Mouse (Mus musculus) heart, adult 11 months (tissue): ENCODE data around the gene Gli2.

Experiments used
- DNase-seq: peaks from one replicate; pipeline ENCODE4 v3.0.0; 2022

Gene Gli2

DNA sequence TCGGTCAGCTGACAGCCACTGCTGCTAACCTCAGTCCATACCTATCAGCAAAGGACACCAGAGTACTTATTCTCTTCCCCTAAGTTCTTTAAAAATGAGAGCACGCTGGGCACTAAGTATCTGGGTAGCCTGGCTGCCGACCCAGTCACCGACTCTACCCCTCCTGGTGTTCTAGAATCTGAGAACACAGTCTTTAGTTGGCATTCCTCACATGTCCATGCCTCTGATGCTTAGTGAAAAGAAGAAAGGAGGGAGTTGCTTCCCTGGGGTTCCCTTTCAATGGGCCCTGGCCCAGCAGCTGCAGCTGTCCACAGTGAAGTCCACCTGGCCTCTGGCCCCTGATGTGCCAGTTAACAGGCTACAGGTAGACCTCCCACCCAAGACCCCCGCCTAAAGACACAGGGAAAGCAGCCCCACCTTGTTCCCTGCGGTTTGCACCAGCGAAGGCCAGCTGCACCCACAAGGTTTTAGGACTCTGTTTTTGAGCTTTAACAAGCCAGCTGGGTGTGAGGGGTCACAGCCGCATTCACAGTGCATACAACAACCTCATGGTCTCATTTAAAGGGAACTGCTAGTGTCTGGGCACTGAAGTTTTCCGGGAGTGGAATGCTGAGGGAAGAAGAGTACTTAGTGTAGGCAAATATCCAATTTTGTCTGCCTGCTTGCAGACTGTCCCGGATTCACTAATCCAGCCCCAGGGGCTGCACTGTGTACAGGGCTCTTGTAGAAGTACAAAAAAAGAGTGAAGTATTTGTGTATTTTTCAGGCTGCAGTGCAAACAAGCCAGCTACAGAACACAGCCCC lies 3.4 kb downstream of the Gli2 start:
- DNase-seq, result peak; percentile 91

DNA sequence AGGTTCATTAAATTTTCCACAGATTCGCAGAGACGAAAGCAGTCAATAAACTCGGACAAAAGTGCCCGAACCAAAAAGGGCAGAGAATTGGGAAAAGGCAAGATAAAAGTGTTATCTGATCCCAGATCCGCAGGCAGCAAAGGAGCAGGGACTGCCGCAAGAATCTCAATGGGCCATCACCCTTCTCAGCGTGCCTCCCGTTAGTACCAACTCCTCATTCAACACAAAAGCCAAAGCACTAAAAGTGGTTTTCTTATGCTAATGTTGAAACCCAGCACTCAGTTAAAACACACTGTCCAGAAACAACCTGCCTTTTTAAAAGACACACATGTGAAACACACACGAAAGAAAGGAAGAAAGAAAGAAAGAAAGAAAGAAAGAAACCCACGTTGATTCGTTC lies 4.4 kb downstream of the Gli2 start:
- no peak for DNase-seq

DNA sequence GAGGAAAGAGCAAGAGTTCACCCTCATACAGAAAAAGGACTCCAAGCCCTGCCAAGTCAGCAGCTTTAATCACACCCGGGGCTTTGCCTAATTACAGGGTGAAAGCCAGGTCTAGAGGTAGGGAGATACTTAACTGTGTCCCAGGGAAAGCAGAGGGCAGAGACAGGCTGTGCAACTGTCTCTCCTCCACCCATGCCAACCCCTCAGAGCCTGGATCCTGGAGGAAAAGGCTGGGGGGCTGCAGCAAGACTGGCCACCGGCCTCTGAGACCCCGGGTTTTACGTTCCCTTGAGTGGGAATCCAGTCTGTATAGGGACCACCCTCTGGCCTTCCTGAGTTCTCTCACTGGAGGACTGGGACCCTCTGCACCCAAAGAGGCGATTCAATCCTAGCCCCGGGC lies 4.9 kb downstream of the Gli2 start:
- no peak for DNase-seq

DNA sequence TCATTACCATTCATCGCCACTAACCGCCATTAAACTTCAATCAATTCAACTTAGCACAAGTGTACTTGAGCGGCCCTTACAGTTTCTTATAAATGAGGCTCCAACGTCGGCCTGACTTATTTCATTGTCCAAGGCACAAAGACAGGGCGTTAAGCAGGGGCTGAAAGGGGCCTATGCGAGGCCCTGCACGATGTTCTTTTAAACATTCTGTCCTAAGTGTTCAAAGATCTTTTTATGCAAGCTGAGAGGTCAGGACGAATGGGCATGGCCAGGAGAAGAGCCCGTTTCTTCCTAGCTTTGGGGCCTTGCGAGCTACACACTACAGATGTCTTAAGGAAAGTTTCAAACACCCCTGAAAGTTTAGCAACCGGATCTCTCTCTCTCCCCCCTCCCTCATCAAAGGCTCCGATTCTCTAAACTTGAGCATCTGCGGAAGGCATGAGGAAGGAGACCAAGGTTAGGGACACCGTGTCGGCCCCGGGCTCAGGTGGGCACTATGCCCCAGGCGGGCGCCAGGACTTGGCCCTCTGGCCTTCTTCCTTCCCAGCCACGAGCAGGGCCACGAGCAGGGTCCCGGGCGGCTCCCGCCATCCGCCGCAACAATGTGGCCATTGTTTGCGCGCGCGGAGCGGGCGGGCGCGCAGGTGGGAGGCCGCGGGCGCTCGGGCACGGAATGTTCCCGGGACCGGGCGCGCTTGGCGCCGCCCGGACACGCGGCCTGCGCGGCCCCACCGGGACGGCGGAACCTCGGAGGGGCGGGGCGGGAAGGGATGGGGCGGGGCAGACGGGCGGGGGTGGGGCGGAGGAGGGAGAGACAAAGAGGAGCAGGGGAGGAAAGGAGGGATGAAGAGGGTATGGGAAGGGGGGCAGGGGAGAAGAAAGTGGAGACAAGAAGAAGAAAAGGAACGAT lies 5.7 kb downstream of the Gli2 start:
- DNase-seq, result peak; percentile 95

DNA sequence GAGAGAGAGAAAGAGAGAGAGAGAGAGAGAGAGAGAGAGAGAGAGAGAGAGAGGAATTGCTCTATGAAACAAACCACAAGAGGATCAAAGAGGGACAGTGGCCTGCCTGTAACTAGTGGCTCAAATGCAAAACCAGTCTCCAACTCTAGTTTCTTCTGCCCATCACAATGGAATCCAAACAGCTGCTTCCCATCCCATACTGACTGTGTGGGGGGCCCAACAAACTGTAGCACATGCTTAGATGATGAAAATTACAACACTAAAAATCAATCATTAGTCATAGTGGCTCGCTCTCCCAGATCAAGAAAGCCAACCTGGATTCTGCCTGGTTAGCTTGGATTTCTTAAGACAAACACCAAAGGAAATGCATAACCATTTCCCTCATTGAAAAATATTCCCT lies 15.0 kb downstream of the Gli2 start:
- DNase-seq, result no peak

DNA sequence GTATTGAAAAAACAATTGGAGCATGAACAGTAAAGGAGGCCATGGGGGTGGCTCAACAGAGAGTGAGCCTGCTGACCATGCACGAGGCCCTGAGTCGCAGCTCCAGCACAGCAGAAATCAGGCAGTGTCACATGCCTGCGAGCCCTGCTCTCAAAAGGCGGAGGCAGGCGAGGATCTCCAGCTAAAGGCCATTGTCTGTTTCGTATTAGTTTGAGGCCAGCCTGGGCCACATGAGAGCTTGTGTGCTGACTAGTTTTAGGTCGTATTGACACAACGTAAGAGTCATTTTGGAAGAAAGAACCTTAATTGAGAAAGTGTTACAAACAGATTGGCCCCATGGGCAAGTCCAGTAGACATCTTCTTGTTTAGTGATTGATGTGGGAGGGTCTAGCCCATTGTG lies 17.5 kb downstream of the Gli2 start:
- no peak for DNase-seq

DNA sequence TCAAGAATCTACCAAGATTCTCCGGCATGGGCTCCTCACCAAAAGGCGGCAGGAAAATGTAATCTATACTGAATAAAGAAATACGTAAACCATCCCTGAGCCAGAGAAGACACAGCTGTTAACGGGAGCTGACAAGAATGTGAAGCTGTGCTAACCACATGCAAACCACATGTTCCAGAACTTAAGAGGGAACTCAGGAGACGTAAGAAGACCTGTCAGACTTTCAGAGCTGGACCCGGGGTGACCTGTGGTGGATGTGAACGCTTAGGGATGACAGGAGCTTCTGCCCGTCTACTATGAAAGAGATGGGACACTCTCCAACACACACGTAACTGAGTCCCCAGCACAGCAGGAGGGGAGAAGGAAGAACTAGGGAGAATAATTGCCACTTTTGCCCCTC lies 18.1 kb downstream of the Gli2 start:
- no peak for DNase-seq

DNA sequence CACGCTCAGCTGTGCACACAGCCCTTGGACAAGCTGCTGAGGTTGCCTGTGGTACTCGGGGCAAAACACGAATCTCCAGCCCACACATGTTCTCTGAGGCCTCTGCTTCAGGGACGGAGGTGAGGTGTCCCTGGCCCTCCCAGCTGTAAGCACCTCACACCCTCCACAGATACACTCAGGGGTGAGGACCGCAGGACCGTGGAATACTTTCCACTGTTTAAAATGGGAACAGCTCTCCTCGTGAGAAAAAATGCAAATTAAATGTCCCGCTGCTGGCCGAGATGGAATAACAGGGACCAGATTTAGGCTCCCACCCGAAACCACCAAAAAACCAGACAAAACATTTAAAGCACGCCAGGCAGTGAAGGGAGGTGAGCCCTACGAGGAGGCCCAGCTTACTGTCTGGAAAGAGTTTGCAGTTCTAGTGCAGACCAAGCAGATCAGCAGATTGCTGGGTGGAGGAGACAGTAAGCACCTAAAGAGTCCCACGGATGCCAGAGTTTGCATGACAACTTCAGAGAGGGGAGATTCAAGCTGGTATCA lies 19.2 kb downstream of the Gli2 start:
- DNase-seq, result no peak

DNA sequence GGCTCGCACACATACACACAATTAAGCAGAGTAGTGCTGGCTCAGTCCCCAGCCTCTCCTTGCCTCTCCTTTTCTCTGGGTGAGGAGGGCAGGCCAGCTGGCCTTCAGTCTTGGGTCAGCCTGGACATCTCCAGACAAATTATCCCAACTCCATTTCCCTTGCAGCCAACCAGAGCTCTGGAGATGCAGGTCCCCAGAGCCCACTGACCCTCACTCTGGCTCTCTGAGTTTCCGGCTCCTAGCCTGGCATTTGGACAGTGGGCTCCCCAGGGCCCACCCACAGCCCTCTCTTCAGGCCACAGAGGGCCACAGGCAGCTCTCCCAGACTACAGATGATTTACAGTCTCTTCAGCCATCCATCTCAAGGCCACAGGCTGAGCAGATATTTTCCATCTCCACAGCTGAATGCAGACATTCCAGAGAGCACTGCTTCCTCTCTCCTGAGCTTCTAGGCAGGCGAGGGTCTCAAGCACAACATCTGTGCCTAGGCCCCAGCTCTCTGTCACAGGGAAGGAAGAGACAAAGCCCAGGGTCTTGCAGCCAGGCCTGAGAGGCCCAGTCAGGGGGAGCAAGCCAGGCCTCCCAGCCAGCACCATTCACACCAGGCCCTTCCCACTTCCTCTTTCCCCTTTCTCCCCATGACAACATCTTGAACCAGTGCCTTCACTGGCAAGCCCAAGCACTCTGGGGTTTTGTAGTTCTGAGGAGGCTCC lies 19.8 kb downstream of the Gli2 start:
- DNase-seq, result peak; percentile 99

DNA sequence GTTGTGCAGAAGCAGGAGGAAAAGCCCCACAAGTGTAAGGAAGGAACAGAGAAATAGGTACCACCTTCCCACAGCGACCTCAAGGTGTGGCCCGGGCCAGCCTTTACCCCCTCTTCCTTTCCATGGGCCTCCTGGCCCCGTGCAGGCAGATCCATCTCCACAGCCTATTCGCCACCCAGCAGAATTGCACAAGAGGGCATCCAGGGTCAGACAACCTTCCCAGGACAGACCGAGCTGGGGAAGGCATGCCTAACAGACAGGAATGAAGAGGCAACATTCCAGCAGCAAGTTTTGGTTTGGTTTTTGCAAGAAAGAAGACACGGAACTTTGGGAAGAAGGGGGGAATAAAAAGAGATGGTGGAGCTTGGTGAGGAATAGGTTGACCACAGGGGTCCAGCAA lies 22.2 kb downstream of the Gli2 start:
- DNase-seq, result peak; percentile 96

DNA sequence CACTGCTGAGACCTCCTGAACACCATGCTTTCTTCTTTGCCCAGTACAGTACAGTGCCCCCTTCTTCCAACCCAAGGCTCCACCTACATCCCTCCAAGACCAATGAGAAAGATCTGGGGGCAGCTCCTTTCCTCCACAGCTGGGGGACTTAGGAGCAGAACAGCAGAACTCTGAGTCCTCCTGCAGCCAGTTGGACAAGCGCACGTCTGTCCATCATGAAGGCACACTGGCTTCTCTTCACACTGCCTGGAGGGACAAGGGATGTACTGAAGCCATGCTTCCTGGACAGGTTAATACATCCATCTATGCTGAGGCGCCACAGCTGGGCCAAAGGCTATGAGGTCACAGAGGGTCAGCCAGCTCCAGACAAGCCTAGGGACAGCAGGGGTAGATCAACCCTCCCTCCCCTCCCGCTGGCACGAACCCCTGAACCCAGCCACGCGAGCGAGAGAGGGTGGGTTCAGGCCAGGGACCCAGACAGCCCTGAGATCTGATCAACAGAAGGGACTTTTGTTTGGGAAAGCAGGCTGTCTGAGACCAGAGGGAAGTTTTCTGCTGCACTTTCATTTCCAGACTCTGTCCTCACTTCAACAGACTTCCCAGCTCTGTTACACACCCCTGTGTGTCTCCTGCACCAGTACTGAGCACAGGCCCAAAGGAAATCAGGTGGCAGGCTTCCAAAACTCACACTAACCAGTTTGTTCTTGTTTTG lies 27.6 kb downstream of the Gli2 start:
- DNase-seq, result peak; percentile 99

DNA sequence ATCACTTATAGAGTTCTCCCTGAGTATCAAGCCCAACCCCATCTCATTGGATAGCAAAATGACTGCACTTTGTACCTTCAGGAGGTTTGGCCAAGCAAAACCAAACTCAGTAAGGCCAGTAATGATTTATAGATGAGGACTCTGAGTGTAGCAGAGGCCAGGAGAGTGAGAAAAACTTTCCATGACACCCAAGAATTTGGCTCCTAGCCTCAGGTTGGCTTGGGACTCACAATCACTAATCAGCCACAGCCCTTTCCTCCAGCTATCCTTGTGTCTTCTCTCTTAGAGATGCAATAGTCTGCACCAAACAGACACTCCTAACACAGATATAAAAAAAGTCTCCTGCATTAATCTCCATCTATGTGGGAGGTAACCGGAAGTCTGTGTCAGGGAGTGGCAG lies 31.1 kb downstream of the Gli2 start:
- DNase-seq, result peak; percentile 93

DNA sequence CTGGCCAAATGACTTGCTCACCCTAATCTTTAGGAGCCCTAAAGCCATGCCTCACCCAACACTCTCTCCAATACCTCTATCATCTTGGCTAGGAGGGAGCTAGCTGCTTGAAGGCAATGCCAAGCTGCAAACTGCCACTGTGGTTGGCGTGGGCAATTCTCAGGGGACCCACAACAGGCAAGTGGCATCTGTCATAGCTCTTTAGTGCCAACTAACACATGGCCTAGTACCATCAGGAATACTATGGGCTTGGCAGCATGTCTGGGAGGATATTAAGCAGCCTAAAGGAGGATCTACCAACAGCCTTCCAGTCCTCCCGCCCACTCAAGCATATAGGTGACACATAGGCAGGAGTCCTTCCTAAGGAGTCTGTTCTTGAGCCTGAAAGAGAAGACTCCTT lies 33.3 kb downstream of the Gli2 start:
- no peak for DNase-seq

DNA sequence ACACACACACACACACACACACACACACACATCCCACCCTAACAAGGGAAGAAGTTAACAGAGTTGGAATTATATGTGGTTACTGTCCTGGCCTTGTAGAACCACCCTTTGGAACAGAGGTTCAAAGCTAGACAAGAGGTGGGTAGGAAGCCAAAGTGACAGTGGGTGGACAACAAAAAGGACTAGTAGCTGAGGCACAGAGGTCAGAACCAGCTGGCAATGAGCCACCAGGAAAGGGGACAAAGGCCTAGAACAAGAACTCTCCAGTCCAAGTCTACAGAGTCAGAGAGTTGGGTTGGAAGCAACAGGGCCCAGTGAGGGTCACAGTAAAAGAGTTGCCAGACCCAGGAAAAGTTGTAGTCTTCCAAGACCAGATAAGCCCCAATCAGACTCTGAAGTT lies 34.4 kb downstream of the Gli2 start:
- no peak for DNase-seq

DNA sequence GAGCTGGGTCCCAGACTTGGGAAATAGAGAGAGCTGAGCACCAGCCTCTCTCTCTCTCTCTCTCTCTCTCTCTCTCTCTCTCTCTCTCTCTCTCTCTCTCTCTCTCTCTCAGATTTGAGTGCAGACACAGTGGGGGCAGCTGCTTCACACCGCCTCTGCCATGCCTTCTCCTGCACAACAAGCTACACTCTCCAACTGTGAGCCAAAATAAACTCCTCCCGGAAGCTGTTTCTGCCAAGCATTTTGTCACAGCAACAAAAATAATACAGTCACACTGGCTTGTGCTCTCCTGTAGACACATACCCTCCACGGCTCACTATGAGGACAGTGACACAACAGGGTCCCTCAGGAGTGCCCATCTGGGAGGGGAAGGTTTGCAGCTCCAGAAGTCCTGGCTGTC lies 36.6 kb downstream of the Gli2 start:
- DNase-seq, result peak; percentile 96

DNA sequence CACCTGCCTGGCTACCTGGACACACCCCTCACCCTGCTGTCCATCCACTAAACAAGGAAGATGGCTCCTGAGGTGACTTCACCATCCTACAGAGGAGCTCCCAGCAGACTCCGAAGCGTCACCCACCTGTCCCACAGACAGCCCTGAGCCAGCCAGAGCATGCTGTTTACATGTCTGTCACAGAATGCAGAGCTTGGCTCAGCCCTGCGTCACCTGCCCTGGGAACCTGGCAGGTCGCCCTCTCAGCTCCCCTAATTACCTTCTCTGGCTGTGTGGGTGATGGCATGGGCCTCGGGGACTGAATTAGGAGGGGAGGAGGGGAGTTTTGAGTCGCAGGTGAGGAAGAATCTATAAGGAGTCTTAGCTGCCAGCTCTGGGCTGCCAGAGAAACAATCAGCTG lies 38.3 kb downstream of the Gli2 start:
- no peak for DNase-seq

DNA sequence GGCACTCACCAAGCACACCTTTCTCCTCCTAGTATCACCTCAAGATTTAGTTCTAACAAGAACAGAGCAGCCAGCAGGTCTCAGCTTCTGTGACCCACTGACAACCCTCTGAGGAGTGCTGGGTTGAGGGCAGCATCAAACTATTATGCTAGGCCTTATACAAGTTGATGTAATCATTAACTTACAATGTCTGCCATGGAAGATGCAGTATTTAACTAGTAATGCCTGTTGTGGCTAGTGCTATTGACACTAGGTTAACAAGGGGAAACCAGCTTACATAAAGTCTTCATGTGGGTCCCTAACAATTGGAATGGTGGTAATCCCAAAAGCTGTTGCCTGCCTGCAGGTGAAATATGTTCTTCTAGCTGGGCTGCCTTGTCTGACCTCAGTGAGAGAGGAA lies 44.5 kb downstream of the Gli2 start:
- no peak for DNase-seq

DNA sequence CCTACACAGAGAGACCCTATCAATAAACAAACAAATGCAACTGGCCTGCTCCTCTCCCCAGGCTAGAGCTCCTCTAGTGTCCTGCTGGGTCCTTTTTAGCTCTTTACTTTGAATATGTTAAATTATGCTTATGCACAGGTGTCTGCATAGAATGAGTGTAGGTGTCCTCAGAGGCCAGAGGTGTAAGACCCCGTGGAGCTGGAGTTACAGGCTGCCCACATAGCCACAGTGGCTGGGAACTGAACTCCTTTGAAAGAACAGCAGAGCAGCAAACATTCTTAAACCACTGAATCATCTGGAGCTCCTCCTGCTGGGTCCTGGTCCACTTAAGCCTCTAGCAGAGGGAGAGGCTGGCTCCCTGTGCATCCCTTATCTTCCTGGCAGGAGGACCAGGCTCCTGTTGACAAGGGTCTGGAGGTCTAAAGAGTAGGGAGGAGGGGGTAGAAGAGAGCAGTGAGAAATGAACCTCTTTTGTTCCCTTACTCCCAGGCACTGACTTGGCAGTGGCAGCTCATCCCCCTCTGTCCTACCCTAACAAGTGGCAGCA lies 49.5 kb downstream of the Gli2 start:
- peak; percentile 87 for DNase-seq

DNA sequence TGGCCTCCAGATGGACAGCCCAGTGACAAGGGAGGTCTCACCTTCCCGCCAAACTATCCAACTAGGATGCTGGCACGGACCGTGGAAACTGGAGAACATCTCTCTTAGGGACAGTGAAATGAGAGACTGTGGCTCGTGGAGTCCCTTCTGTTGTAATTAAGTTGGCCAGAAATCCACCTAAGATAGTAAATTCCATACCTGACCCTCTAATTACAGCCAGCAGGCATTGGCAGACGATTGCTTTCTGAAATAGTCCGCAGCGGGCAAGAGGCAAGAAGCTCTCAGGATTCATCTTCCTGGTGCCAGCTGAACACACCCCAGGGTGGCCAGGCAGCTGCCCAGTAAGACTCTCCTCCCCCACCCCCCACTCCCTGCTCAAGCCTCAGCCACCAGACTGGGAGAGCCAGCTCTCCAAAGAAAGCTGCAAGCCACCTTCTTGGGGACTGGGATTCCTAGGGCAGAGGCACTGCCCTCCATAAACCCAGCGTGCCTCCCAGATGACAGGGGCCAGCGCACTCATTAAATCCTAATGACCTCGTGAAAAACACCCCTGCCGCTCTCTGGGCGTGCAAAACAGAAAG lies 51.9 kb downstream of the Gli2 start:
- no peak for DNase-seq

DNA sequence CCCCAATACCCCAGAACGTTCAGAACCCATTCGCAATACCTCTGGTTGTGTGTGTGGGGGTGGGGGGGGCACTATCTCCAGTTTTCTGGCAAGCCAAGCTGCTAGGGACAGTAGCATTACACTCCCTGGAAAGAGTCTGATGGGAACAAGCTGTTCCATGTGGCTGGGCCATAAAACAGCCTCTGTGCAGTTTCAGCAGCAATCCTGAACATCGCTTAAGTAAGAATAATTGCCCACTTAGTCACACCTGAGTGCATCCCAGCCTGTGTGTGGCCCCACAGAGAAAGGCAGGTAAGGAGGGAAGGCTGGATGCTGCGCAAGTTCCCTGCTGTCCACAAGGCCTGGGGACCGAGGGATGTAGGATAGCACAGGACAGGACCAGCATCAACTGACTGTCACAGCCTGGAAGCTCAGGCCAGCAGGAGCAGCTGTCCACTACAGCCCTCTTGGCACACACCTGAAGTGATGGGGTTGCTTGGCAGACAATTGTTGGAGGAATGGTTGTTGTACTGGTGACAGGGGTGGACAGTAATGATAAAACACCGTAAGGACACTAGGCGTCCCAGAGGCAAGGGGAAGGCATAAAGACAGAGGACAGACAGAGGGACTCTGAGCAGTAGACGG lies 58.8 kb downstream of the Gli2 start:
- no peak for DNase-seq

DNA sequence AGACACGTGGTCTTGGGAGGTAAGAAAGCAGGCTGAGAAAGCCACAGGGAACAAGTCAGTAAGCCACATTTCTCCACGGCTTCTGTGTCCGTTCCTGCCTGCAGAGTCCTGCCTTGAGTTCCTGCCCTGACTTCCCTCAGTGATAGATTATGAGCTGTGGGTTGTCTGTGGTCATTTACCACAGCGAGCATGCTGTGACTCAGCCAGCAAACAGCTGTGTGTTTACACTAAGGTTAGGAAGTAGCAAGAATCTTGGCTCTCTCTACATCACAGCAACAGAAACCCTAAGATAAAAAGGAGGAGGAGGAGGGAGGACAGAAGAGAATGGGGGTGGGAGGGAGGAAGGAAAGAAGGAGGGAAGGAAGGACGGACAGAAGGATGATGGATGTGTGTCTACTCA lies 59.6 kb downstream of the Gli2 start:
- DNase-seq, result no peak
